Mouse (Mus musculus) CH12.LX (cell line): Measurements from ENCODE around the gene Ccdc162. TPM values are rescaled to one million over a fixed set of nuclear protein-coding genes. Genes with fewer than 3 reads are reported as not detected.
A peak's percentile ranks its signal among the peaks of the same experiment; 100 is the strongest.

ENCODE experiments used
- DNase-seq: peaks from one replicate; pipeline ENCODE4 v3.0.0-alpha.2; 2013; ENCODE audit errors: extremely low read depth
- H3K27ac ChIP-seq: 2 replicates; pipeline ENCODE4 v1.5.1; 2012; ENCODE audit warnings: low read depth, mild to moderate bottlenecking, control low read depth, moderate library complexity; ENCODE audit not compliant: insufficient read depth
- H3K27me3 ChIP-seq: replicated peaks from 2 replicates; pipeline ENCODE3; 2012; ENCODE audit warnings: inconsistent platforms
- H3K36me3 ChIP-seq, 2 experiments: replicated peaks in 1 of 2; 2 replicates each; pipeline versions ENCODE3 to v1.6.1; 2012; ENCODE audit warnings: inconsistent platforms in 1 of 2, low read length in 1 of 2, mild to moderate bottlenecking in 1 of 2, mixed read lengths in 1 of 2, moderate library complexity in 1 of 2; ENCODE audit not compliant: control insufficient read depth in 1 of 2, insufficient read depth in 1 of 2
- H3K4me1 ChIP-seq, 2 experiments: 2 replicates each; pipeline ENCODE4 v1.6.1; 2012; ENCODE audit warnings: inconsistent platforms in 1 of 2, moderate library complexity in 1 of 2; ENCODE audit not compliant: insufficient read depth in 2 of 2, control insufficient read depth in 1 of 2
- H3K4me2 ChIP-seq: 2 replicates; pipeline ENCODE4 v1.6.1; 2012; ENCODE audit warnings: low read depth, mild to moderate bottlenecking, control low read depth; ENCODE audit not compliant: poor library complexity, insufficient read depth, severe bottlenecking
- H3K4me3 ChIP-seq, 3 experiments: fragments of 150-350 bp in 1 of 3; sonication (generic) in 1 of 3; replicated peaks in 1 of 3; 2 replicates each; pipeline versions ENCODE3 to v1.5.1; 2011 to 2012; ENCODE audit warnings: low read depth in 2 of 3, low read length in 2 of 3, mild to moderate bottlenecking in 2 of 3, moderate library complexity in 2 of 3, control low read depth in 1 of 3, improper control_type of control experiment in 1 of 3, inconsistent platforms in 1 of 3, mixed read lengths in 1 of 3; ENCODE audit not compliant: poor library complexity in 1 of 3
- H3K79me2 ChIP-seq: replicated peaks from 2 replicates; pipeline ENCODE4 v1.6.1; 2012; ENCODE audit warnings: mild to moderate bottlenecking, moderate library complexity; ENCODE audit not compliant: control insufficient read depth, poor library complexity, insufficient read depth, severe bottlenecking; ENCODE audit errors: extremely low read depth
- H3K9ac ChIP-seq: 2 replicates; pipeline ENCODE4 v1.6.1; 2012; ENCODE audit warnings: low read depth, mild to moderate bottlenecking, control low read depth, moderate library complexity; ENCODE audit not compliant: insufficient read depth
- H3K9me3 ChIP-seq: replicated peaks from 2 replicates; pipeline ENCODE3; 2012; ENCODE audit warnings: low read length, inconsistent platforms, mixed read lengths
- BHLHE40 ChIP-seq: IDR thresholded peaks from 2 replicates; pipeline ENCODE4 v1.6.1; 2011; ENCODE audit warnings: mild to moderate bottlenecking, low read depth, low read length, improper control_type of control experiment
- CHD2 ChIP-seq: IDR thresholded peaks from 2 replicates; pipeline ENCODE4 v1.6.1; 2011; ENCODE audit warnings: low read length, improper control_type of control experiment
- ELF1 ChIP-seq: IDR thresholded peaks from 2 replicates; pipeline ENCODE4 v1.6.1; 2014; ENCODE audit warnings: low read depth, mild to moderate bottlenecking, inconsistent platforms, low read length, improper control_type of control experiment
- ETS1 ChIP-seq: conservative IDR thresholded peaks from 2 replicates; pipeline ENCODE4 v1.6.1; 2012; ENCODE audit warnings: low read depth, mild to moderate bottlenecking, inconsistent platforms, low read length, improper control_type of control experiment, moderate library complexity
- JUN ChIP-seq: IDR thresholded peaks from 2 replicates; pipeline ENCODE4 v1.6.1; 2011; ENCODE audit warnings: low read depth, mild to moderate bottlenecking, low read length, improper control_type of control experiment, moderate library complexity; ENCODE audit not compliant: insufficient read depth
- JUND ChIP-seq: conservative IDR thresholded peaks from 2 replicates; pipeline ENCODE4 v1.6.1; 2011; ENCODE audit warnings: low read depth, low read length, improper control_type of control experiment
- KAT2A ChIP-seq: IDR thresholded peaks from 2 replicates; pipeline ENCODE4 v1.6.1; 2012; ENCODE audit warnings: low read length, improper control_type of control experiment, inconsistent platforms; ENCODE audit not compliant: insufficient replicate concordance
- MAFK ChIP-seq: IDR thresholded peaks from 2 replicates; pipeline ENCODE4 v1.6.1; 2011; ENCODE audit warnings: low read length, improper control_type of control experiment; ENCODE audit not compliant: insufficient replicate concordance
- NRF1 ChIP-seq: IDR thresholded peaks from 2 replicates; pipeline ENCODE4 v1.6.1; 2014; ENCODE audit warnings: low read depth, mild to moderate bottlenecking, inconsistent platforms, low read length, improper control_type of control experiment, moderate library complexity
- PAX5 ChIP-seq: IDR thresholded peaks from 2 replicates; pipeline ENCODE4 v1.6.1; 2012; ENCODE audit warnings: low read length, inconsistent platforms, mixed read lengths
- POLR2A ChIP-seq: IDR thresholded peaks from 2 replicates; pipeline ENCODE4 v1.6.1; 2011; ENCODE audit warnings: low read depth, mild to moderate bottlenecking, improper control_type of control experiment, low read length
- SIN3A ChIP-seq: IDR thresholded peaks from 2 replicates; pipeline ENCODE4 v1.6.1; 2012; ENCODE audit warnings: low read length, improper control_type of control experiment, inconsistent platforms
- SMC3 ChIP-seq: IDR thresholded peaks from 2 replicates; pipeline ENCODE4 v1.6.1; 2011; ENCODE audit warnings: low read depth, low read length, improper control_type of control experiment
- TCF12 ChIP-seq: IDR thresholded peaks from 2 replicates; pipeline ENCODE4 v1.6.1; 2014; ENCODE audit warnings: low read depth, mild to moderate bottlenecking, inconsistent platforms, low read length, improper control_type of control experiment
- ZC3H11A ChIP-seq: IDR thresholded peaks from 2 replicates; pipeline ENCODE4 v1.6.1; 2012; ENCODE audit warnings: low read depth, mild to moderate bottlenecking, inconsistent platforms, low read length, improper control_type of control experiment
- ZNF384 ChIP-seq: IDR thresholded peaks from 2 replicates; pipeline ENCODE4 v1.6.1; 2012; ENCODE audit warnings: low read depth, low read length, improper control_type of control experiment, inconsistent platforms
- dilution Hi-C: fragments of 300-500 bp; cut with MboI; formaldehyde crosslinking; loops from 2 replicates; pipeline ENCODE4 v1.14.3; 2020; ENCODE audit warnings: low sequenced_read_pairs; ENCODE audit not compliant: extremely low pct_unique_long_range_greater_than_20kb, extremely low pct_ligation_motif_present
- in situ Hi-C: fragments of 300-500 bp; cut with MboI; formaldehyde crosslinking; loops from 3 replicates; pipeline ENCODE4 v1.14.3; 2019; ENCODE audit warnings: low sequenced_read_pairs, low pct_ligation_motif_present, low pct_unique_long_range_greater_than_20kb, mixed read lengths
- polyA plus RNA-seq: library from polyadenylated mRNA; unstranded; fragments of >175 nt; gene quantifications from 2 replicates; pipeline ENCODE4 v1.2.1, GENCODE M21; 2012; ENCODE audit warnings: low read depth; ENCODE audit not compliant: insufficient read length
- total RNA-seq, 2 experiments: library from RNA; depleted of rRNA; stranded (reverse); fragments of 300-350 nt in 1 of 2; fragments of >200 nt in 1 of 2; gene quantifications; 2 replicates each; pipeline ENCODE4 v1.2.3; 2012 to 2014

Ccdc162 gene
- total and polyA plus RNA-seq, 3 experiments: 0.64 to 1.3 (median 1.3) TPM

GRCm38 (mm10) chr10:41615487-41615886, 100.9 kb downstream of the Ccdc162 start:
- Histone ChIP-seq H3K9ac (no peak overlapping the region), H3K79me2 (no peaks in the 10 kb centered on the region)
- in situ Hi-C loops: no loop called here
- peak; percentile 48; the same call in 1 of the 2 replicates for TF ChIP-seq ELF1
- TF ChIP-seq ZNF384: no peak
- peak; percentile 75 for TF ChIP-seq MAFK
- no peak for TF ChIP-seq ZC3H11A
- TF ChIP-seq JUN: peak; percentile 36
- TF ChIP-seq JUND: 0 out of 2 replicates have a peak, but pooled peaks have one; percentile 37
- no peak for TF ChIP-seq SIN3A
- TF ChIP-seq, all 38 proteins: peak for 4
- H3K4me2 ChIP-seq: peak overlapping the region; percentile 38; the same call in 1 of the 2 replicates
- no peaks in the 10 kb centered on the region for H3K9me3 ChIP-seq
- H3K4me3 ChIP-seq: no peak overlapping the region
- H3K36me3 ChIP-seq: no peaks in the 10 kb centered on the region
- H3K27ac ChIP-seq: no peak overlapping the region
- dilution Hi-C loops: no loop called here
- peaks cover 3 to 23% of the 10 kb centered on the region in 2 experiments; a peak in 3 of 4 replicates for H3K4me1 ChIP-seq
- no peaks in the 10 kb centered on the region for H3K27me3 ChIP-seq
- peak; percentile 53 for DNase-seq

- no peak for TF ChIP-seq KAT2A
- no peak for TF ChIP-seq JUND
- no peak for TF ChIP-seq SMC3
- TF ChIP-seq ETS1: no peak
- TF ChIP-seq JUN: no peak
- TF ChIP-seq ZC3H11A: no peak
- no peak for TF ChIP-seq NRF1
- no peak for TF ChIP-seq BHLHE40
- no peak for TF ChIP-seq CHD2
- TF ChIP-seq POLR2A: no peak
- no peak for TF ChIP-seq PAX5
- no peak for TF ChIP-seq TCF12
- H3K9me3 ChIP-seq: no peaks in the 10 kb centered on the region
- no peaks in the 10 kb centered on the region for H3K79me2 ChIP-seq
- no peak overlapping the region for H3K4me2 ChIP-seq
- no peak for DNase-seq
- H3K27ac ChIP-seq: no peak overlapping the region
- H3K27me3 ChIP-seq: no peaks in the 10 kb centered on the region
- H3K4me3 ChIP-seq: no peak overlapping the region
- no peaks in the 10 kb centered on the region for H3K36me3 ChIP-seq
- in situ Hi-C loops: no loop called here
- dilution Hi-C loops: no loop called here
- H3K4me1 ChIP-seq: peaks cover 3 to 28% of the 10 kb centered on the region in 2 experiments; a peak in 3 of 4 replicates
- H3K9ac ChIP-seq: no peak overlapping the region
Measured at GRCm38 (mm10) chr10:41611941-41612340, 104.5 kb downstream of the Ccdc162 start.
